Mouse (Mus musculus): ENCODE results near the gene Zfp598. TPM values are rescaled to one million over a fixed set of nuclear protein-coding genes. Genes with fewer than 3 reads are reported as not detected.

The Zfp598 gene
- polyA plus RNA-seq, 1 experiment from 2014 or later = 9.7 TPM

DNA sequence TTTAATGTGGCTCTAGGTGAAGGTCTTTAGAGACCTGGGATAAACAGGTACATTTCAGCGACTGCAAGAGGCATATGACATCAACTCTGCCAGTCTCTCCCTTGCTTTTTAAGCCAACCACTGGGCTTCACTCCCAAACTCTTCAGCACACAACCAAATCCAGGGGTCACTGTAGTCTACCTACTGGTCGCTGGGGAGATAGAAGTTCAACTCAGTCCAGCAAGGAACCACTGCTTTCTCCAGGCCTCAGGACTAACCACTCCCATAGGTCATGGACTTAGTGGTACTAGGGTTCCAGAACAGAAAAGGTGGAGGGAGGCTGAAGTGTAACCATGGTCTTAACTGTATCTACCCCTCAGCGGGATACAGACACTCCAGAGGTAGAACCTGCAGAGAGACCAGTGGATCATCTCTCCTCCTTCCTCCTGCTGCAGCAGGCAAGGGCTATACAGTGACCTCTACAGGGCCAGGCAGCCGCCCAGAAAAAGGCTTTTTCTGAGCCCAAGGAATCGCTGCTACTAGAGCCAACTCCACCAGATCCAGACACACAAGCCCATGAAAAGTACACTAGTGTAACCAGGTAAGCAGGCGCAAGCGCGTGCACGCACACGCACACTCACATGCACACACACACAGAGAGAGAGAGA, 20.6 kb upstream of the Zfp598 start:
- no peaks in the 10 kb centered on the region for H3K9me3 ChIP-seq (ENCODE audit: control insufficient read depth, low read length)
- no peaks in the 10 kb centered on the region for H3K27me3 ChIP-seq (ENCODE audit: control insufficient read depth, insufficient read depth, low read length)
- peak overlapping the region; percentile 99 for H3K4me2 ChIP-seq (replicated peaks; ENCODE audit: low read depth)
- H3K4me3 ChIP-seq (ENCODE audit: low read depth, low read length) = peak overlapping the region; percentile 71
- peak overlapping the region; percentile 41; the same call in 1 of the 2 replicates for H3K9ac ChIP-seq (ENCODE audit: low read length)
- ATAC-seq (ENCODE audit: low FRiP score, low TSS enrichment) (no peak), DNase-seq (ENCODE audit: low spot score) (no peak)
- TF ChIP-seq EP300 (optimal IDR thresholded peaks at IDR 0.05) (no peak), CTCF (IDR thresholded peaks at IDR 0.05; ENCODE audit: low read depth) (peak; percentile 48; the same call in 1 of the 2 replicates)
- H3K36me3 ChIP-seq (ENCODE audit: control insufficient read depth, insufficient read depth, low read length) = no peaks in the 10 kb centered on the region
- WGBS = 70% methylated on average over 10 of the region's 10 CpGs
- H3K4me1 ChIP-seq (replicated peaks; ENCODE audit: control insufficient read depth, insufficient read depth) = no peaks in the 10 kb centered on the region; the same call in 1 of the 2 replicates
- no peak overlapping the region for H3K27ac ChIP-seq (replicated peaks)

DNA sequence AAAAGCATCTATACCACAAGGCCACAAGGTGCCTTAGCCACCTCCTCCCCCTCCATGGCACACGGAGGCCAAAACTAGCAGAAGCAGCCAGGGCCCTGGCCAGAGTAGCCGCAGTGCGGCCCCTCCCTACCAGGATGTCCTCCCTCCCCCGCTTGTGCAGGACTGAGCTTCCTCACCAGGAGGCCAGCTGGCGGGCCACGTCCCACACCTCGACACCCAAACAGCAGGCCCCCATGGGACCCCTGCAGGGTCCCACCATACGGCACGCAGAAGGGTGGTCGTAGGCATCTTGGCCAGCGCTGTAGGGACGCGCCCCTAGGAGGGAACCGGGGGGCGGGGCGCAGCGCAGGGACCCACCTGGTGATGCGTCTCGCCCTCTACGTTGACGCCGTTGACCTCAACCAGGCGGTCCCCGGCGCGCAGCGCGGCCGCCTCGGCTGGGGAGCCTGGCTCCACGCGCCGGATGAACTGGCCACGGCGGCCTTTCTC, 19.9 kb upstream of the Zfp598 start:
- Histone ChIP-seq H3K27ac (replicated peaks) (peak overlapping the region; percentile 74), H3K9ac (ENCODE audit: low read length) (peak overlapping the region; percentile 87), H3K4me3 (ENCODE audit: low read depth, low read length) (peak overlapping the region; percentile 71), H3K4me1 (replicated peaks; ENCODE audit: control insufficient read depth, insufficient read depth) (no peaks in the 10 kb centered on the region; the same call in 1 of the 2 replicates), H3K36me3 (ENCODE audit: control insufficient read depth, insufficient read depth, low read length) (no peaks in the 10 kb centered on the region), H3K4me2 (replicated peaks; ENCODE audit: low read depth) (peak overlapping the region; percentile 99), H3K9me3 (ENCODE audit: control insufficient read depth, low read length) (no peaks in the 10 kb centered on the region), H3K27me3 (ENCODE audit: control insufficient read depth, insufficient read depth, low read length) (no peaks in the 10 kb centered on the region)
- peak; percentile 58 for DNase-seq (ENCODE audit: low spot score)
- no peak for TF ChIP-seq CTCF (IDR thresholded peaks at IDR 0.05; ENCODE audit: low read depth)
- no peak for TF ChIP-seq EP300 (optimal IDR thresholded peaks at IDR 0.05)
- peak; percentile 14 for ATAC-seq (ENCODE audit: low FRiP score, low TSS enrichment)
- under 1% methylated on average over 35 of the region's 35 CpGs for WGBS

DNA sequence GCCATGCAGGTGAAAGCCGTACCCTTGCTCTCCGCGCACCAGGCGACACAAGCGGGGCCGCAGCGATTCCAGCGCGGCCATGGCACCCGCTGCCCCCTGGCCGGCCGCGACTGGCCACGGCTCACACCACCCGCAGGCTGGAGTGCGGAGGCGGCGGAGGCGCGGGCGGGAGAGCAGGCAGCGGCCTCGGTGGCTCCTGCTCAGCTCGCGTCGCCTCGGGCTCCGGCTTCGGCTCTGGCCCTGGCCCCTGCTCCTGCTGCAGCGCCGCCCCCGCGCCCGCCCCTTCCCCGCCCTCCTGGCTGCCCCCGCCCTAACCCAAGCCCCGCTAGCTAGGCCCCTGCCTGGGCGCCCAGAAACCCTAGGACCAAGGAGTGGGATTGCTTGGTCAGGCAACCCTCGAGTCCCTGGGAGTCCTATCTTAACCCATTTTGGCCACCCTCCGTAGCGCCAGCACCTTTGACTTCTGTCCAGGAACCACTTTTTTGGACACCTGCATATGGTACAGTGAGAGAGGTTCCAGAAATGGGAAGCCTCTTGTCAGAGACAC, 19.3 kb upstream of the Zfp598 start, which contains the start of gene Slc9a3r2:
Gene Slc9a3r2 (minus strand): TSS at position 258 of the 547 bp plus-strand sequence.
- Histone ChIP-seq H3K27ac (replicated peaks) (peak within 1 kb of the TSS; percentile 74), H3K4me1 (replicated peaks; ENCODE audit: control insufficient read depth, insufficient read depth) (no peaks in the 10 kb centered on the region; the same call in 1 of the 2 replicates), H3K9ac (ENCODE audit: low read length) (peak within 1 kb of the TSS; percentile 87), H3K9me3 (ENCODE audit: control insufficient read depth, low read length) (no peaks in the 10 kb centered on the region), H3K36me3 (ENCODE audit: control insufficient read depth, insufficient read depth, low read length) (no peaks in the 10 kb centered on the region), H3K27me3 (ENCODE audit: control insufficient read depth, insufficient read depth, low read length) (no peaks in the 10 kb centered on the region), H3K4me3 (ENCODE audit: low read depth, low read length) (peak within 1 kb of the TSS; percentile 71), H3K4me2 (replicated peaks; ENCODE audit: low read depth) (peak within 1 kb of the TSS; percentile 99)
- TF ChIP-seq CTCF (IDR thresholded peaks at IDR 0.05; ENCODE audit: low read depth) = no peak
- no peak for TF ChIP-seq EP300 (optimal IDR thresholded peaks at IDR 0.05)
- ATAC-seq (ENCODE audit: low FRiP score, low TSS enrichment) (peak; percentile 22; the same call in 1 of the 2 replicates), DNase-seq (ENCODE audit: low spot score) (peak; percentile 57)
- WGBS = under 1% methylated on average over 29 of the region's 41 CpGs

DNA sequence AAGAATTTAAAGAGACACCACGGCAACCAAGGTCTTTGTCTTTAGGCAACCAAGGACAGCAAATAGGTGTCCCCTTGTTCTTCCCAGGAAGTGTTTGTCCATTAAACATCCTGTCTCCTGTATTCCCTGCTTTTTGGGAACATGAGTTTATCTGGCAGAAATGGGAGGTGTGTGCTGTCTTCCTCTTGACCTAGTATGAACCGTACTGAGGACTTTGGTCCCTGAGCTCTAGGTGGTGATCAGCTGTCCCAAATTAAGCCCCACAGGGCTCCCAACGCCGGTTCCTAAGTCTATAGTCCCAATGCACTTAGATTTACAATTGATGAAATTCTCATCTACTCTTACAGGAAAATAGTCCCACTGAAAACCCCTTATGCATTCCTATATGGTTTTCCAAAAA, 18.7 kb upstream of the Zfp598 start:
- H3K36me3 ChIP-seq (ENCODE audit: control insufficient read depth, insufficient read depth, low read length) = no peaks in the 10 kb centered on the region
- no peak overlapping the region for H3K4me2 ChIP-seq (replicated peaks; ENCODE audit: low read depth)
- H3K27me3 ChIP-seq (ENCODE audit: control insufficient read depth, insufficient read depth, low read length) = no peaks in the 10 kb centered on the region
- WGBS = 79% methylated on average over 4 of the region's 4 CpGs
- no peak overlapping the region for H3K9ac ChIP-seq (ENCODE audit: low read length)
- no peak overlapping the region for H3K4me3 ChIP-seq (ENCODE audit: low read depth, low read length)
- no peak overlapping the region for H3K27ac ChIP-seq (replicated peaks)
- no peak for ATAC-seq (ENCODE audit: low FRiP score, low TSS enrichment)
- TF ChIP-seq CTCF (IDR thresholded peaks at IDR 0.05; ENCODE audit: low read depth) (no peak), EP300 (optimal IDR thresholded peaks at IDR 0.05) (no peak)
- no peaks in the 10 kb centered on the region for H3K4me1 ChIP-seq (replicated peaks; ENCODE audit: control insufficient read depth, insufficient read depth)
- DNase-seq (ENCODE audit: low spot score) = no peak
- no peaks in the 10 kb centered on the region for H3K9me3 ChIP-seq (ENCODE audit: control insufficient read depth, low read length)

DNA sequence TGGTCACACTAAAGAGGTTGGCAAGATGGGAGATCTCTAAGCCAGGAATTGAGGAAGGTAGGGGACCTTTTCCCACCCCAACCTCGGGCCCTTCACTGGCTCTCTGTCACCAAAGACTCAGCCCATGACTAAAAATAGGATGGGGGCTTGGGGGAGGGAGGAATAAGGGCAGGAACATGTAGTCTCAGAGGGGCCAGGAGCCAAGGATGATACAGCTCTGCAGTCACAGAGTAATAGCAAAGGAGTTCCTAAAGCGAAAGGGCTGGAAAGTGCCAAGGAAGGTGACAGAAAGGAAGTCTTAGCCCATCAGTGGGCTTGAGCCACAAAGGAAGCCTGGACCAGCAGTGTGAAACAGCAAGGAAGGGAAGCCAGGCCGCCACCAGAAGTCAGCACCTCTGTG, 17.7 kb upstream of the Zfp598 start:
- no peak for DNase-seq (ENCODE audit: low spot score)
- no peak overlapping the region for H3K27ac ChIP-seq (replicated peaks)
- no peaks in the 10 kb centered on the region for H3K27me3 ChIP-seq (ENCODE audit: control insufficient read depth, insufficient read depth, low read length)
- no peaks in the 10 kb centered on the region for H3K9me3 ChIP-seq (ENCODE audit: control insufficient read depth, low read length)
- no peak overlapping the region for H3K9ac ChIP-seq (ENCODE audit: low read length)
- no peaks in the 10 kb centered on the region for H3K4me1 ChIP-seq (replicated peaks; ENCODE audit: control insufficient read depth, insufficient read depth)
- TF ChIP-seq CTCF (IDR thresholded peaks at IDR 0.05; ENCODE audit: low read depth) (no peak), EP300 (optimal IDR thresholded peaks at IDR 0.05) (no peak)
- no peaks in the 10 kb centered on the region for H3K36me3 ChIP-seq (ENCODE audit: control insufficient read depth, insufficient read depth, low read length)
- no peak overlapping the region for H3K4me2 ChIP-seq (replicated peaks; ENCODE audit: low read depth)
- 56% methylated on average over 3 of the region's 3 CpGs for WGBS
- H3K4me3 ChIP-seq (ENCODE audit: low read depth, low read length) = no peak overlapping the region
- ATAC-seq (ENCODE audit: low FRiP score, low TSS enrichment) = no peak
